8 mouse cellular contexts compared by ENCODE assay signal in the genomic region with DNA sequence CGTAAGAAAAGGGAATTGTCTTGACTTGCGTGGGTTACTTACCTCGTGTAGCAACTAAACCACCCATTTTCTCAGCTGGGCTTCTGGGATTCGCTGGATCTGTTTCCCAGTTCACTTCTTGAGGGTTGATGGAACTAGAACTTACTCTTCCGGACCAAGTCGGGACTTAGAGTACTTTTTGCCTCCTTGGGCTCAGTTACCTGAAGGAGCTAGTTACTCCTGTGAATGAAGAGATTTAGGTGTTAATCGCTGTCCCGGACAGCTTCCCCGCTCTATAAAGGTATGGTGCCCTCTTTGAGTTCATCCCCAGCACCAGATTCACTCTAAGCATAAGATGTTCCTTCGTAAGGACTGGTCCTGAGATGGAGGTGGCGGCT. TPM values are rescaled to one million over a fixed set of nuclear protein-coding genes. Genes with fewer than 3 reads are reported as not detected.
DNase-seq lines count a peak whose midpoint lies in the region; ATAC-seq and TF ChIP-seq lines count a peak whose summit lies in the region.

No protein-coding gene starts in this region.

- dilution Hi-C loops in CH12.LX (cut with MboI; ENCODE audit: extremely low pct_ligation_motif_present, extremely low pct_unique_long_range_greater_than_20kb, low sequenced_read_pairs): no loop called here

- peak overlapping the region; percentile 88 for H3K4me2 ChIP-seq in CH12.LX (ENCODE audit: insufficient read depth, low read depth, poor library complexity, severe bottlenecking)
- peak overlapping the region; percentile 72 for H3K4me2 ChIP-seq in embryonic facial prominence, embryonic 14.5 days (ENCODE audit: low read depth, low read length)
- peak overlapping the region; percentile 79 for H3K4me2 ChIP-seq in intestine, postnatal 0 days (replicated peaks; ENCODE audit: low read depth)
- H3K4me2 ChIP-seq in neural tube, embryonic 12.5 days (replicated peaks): peak overlapping the region; percentile 74

- peaks cover 56% of the 10 kb centered on the region for H3K79me2 ChIP-seq in CH12.LX (replicated peaks; ENCODE audit: control insufficient read depth, extremely low read depth, insufficient read depth, poor library complexity, severe bottlenecking)

- no peaks in the 10 kb centered on the region for H3K9me3 ChIP-seq in CH12.LX (replicated peaks; ENCODE audit: low read length)
- H3K9me3 ChIP-seq in embryonic facial prominence, embryonic 14.5 days (ENCODE audit: control insufficient read depth, low read length): no peaks in the 10 kb centered on the region
- no peaks in the 10 kb centered on the region for H3K9me3 ChIP-seq in intestine, postnatal 0 days (ENCODE audit: control insufficient read depth)
- H3K9me3 ChIP-seq in neural tube, embryonic 12.5 days: no peaks in the 10 kb centered on the region

- ATAC-seq in frontal cortex, adult (ENCODE audit: low TSS enrichment): 0 out of 2 replicates have a peak, but pooled peaks have one; percentile 1
- no peak for ATAC-seq in embryonic facial prominence, embryonic 14.5 days (ENCODE audit: low read depth)
- no peak for ATAC-seq in intestine, postnatal 0 days
- ATAC-seq in neural tube, embryonic 12.5 days (ENCODE audit: low FRiP score, low read depth): no peak

- peaks cover 6 to 37% of the 10 kb centered on the region in 2 experiments; a peak in 3 of 4 replicates for H3K4me1 ChIP-seq in CH12.LX (ENCODE audit: control insufficient read depth in 1 of 2, insufficient read depth in 2 of 2)
- H3K4me1 ChIP-seq in embryonic facial prominence, embryonic 14.5 days (ENCODE audit: control insufficient read depth, insufficient read depth, low read length): peaks cover 15% of the 10 kb centered on the region
- 0 out of 2 replicates have a peak, but pooled peaks cover 3% of the 10 kb centered on the region for H3K4me1 ChIP-seq in intestine, postnatal 0 days (replicated peaks; ENCODE audit: control insufficient read depth, insufficient read depth, low read length)
- peaks cover 10% of the 10 kb centered on the region for H3K4me1 ChIP-seq in neural tube, embryonic 12.5 days

- peaks cover 2 to 15% of the 10 kb centered on the region in 2 experiments for H3K36me3 ChIP-seq in CH12.LX (replicated peaks in 1 of 2; ENCODE audit: control insufficient read depth in 1 of 2, insufficient read depth in 1 of 2, low read length in 1 of 2)
- 0 out of 2 replicates have a peak, but pooled peaks cover 5% of the 10 kb centered on the region for H3K36me3 ChIP-seq in embryonic facial prominence, embryonic 14.5 days (ENCODE audit: control insufficient read depth, insufficient read depth, low read length)
- no peaks in the 10 kb centered on the region for H3K36me3 ChIP-seq in intestine, postnatal 0 days (ENCODE audit: control insufficient read depth, insufficient read depth)
- no peaks in the 10 kb centered on the region for H3K36me3 ChIP-seq in neural tube, embryonic 12.5 days

- H3K9ac ChIP-seq in CH12.LX (ENCODE audit: insufficient read depth, low read depth): peak overlapping the region; percentile 98
- H3K9ac ChIP-seq in embryonic facial prominence, embryonic 14.5 days (ENCODE audit: low read depth, low read length): peak overlapping the region; percentile 93
- peak overlapping the region; percentile 97 for H3K9ac ChIP-seq in intestine, postnatal 0 days (ENCODE audit: low read depth, low read length)
- peak overlapping the region; percentile 96 for H3K9ac ChIP-seq in neural tube, embryonic 12.5 days

- TF ChIP-seq POLR2A in CH12.LX (IDR thresholded peaks at IDR 0.05; ENCODE audit: low read depth, low read length): no peak; the same call in none of the 2 replicates

- TF ChIP-seq EP300 in CH12.LX (IDR thresholded peaks at IDR 0.05; ENCODE audit: low read length): no peak

- WGBS in embryonic facial prominence, embryonic 14.5 days: under 1% methylated on average over 11 of the region's 11 CpGs
- WGBS in intestine, postnatal 0 days: 2% methylated on average over 11 of the region's 11 CpGs
- 1% methylated on average over 11 of the region's 11 CpGs for WGBS in neural tube, embryonic 12.5 days

- H3K27ac ChIP-seq in CH12.LX (ENCODE audit: insufficient read depth, low read depth): 0 out of 2 replicates have a peak overlapping the region, but pooled peaks have one; percentile 78
- H3K27ac ChIP-seq in embryonic facial prominence, embryonic 14.5 days (replicated peaks; ENCODE audit: low read depth, low read length): peak overlapping the region; percentile 97
- peak overlapping the region; percentile 95 for H3K27ac ChIP-seq in intestine, postnatal 0 days (ENCODE audit: low read depth, low read length)
- no peak overlapping the region; the same call in 1 of the 2 replicates for H3K27ac ChIP-seq in neural tube, embryonic 12.5 days

- H3K27me3 ChIP-seq in CH12.LX (replicated peaks): no peaks in the 10 kb centered on the region
- no peaks in the 10 kb centered on the region for H3K27me3 ChIP-seq in embryonic facial prominence, embryonic 14.5 days (replicated peaks; ENCODE audit: control insufficient read depth, insufficient read depth, low read length)
- no peaks in the 10 kb centered on the region for H3K27me3 ChIP-seq in intestine, postnatal 0 days (replicated peaks; ENCODE audit: control insufficient read depth, insufficient read depth, low read length)
- H3K27me3 ChIP-seq in neural tube, embryonic 12.5 days (replicated peaks): no peaks in the 10 kb centered on the region

- no peak for TF ChIP-seq RAD21 in CH12.LX (IDR thresholded peaks at IDR 0.05; ENCODE audit: low read depth, low read length)

- TF ChIP-seq CTCF in CH12.LX (conservative IDR thresholded peaks at IDR 0.05 in 1 of 2, IDR thresholded peaks at IDR 0.05 in 1 of 2; ENCODE audit: low read depth in 2 of 2, low read length in 2 of 2): no peak
- no peak for TF ChIP-seq CTCF in intestine, postnatal 0 days (IDR thresholded peaks at IDR 0.05; ENCODE audit: low read depth)

- in situ Hi-C loops in CH12.LX (cut with MboI; ENCODE audit: low pct_ligation_motif_present, low pct_unique_long_range_greater_than_20kb, low sequenced_read_pairs): loop anchor here (10.0 kb wide), 1 partner anchor 81 kb away; no protein-coding TSS in a partner anchor

- peak overlapping the region; percentile 85 to 98 (median 94) for H3K4me3 ChIP-seq in CH12.LX (replicated peaks in 1 of 3; ENCODE audit: low read depth in 2 of 3, low read length in 2 of 3, poor library complexity in 1 of 3)
- peak overlapping the region; percentile 83 for H3K4me3 ChIP-seq in embryonic facial prominence, embryonic 14.5 days (ENCODE audit: low read depth, low read length)
- H3K4me3 ChIP-seq in intestine, postnatal 0 days (ENCODE audit: low read depth, low read length): peak overlapping the region; percentile 93
- peak overlapping the region; percentile 95 for H3K4me3 ChIP-seq in neural tube, embryonic 12.5 days

- no peak for DNase-seq in frontal cortex, postnatal 10 days (ENCODE audit: low spot score in 2 of 2)
- DNase-seq in CH12.LX (ENCODE audit: extremely low read depth): peak; percentile 27
- DNase-seq in embryonic facial prominence, embryonic 14.5 days (ENCODE audit: low spot score): peak; percentile 38
- DNase-seq in right cerebral cortex, adult 18-20 months: no peak
- DNase-seq in gastrocnemius, postnatal 10 days: no peak

RNA-seq across cellular contexts. Expression of gene Gatad2b, which starts 1.1 kb away (rescaled TPM):
- total RNA-seq in CH12.LX (2012; rRNA removed) (8.9 and 10.0 TPM in 2 replicates), CH12.LX (2014; rRNA removed) (6.4 and 8.4 TPM in 2 replicates)
- 20.6 and 22.6 TPM in 2 replicates for polyA plus RNA-seq in CH12.LX (2012; ENCODE audit: insufficient read length, low read depth)
- 13.2 and 13.4 TPM in 2 replicates for polyA plus RNA-seq in embryonic facial prominence, embryonic 14.5 days (2014; fragmentation: Nextera tagmentation; extraction: Ambion mirVana)
- 4.7 and 6.6 TPM in 2 replicates for polyA plus RNA-seq in intestine, postnatal 0 days (2015; fragmentation: Nextera tagmentation; extraction: Ambion mirVana)
- polyA plus RNA-seq in neural tube, embryonic 12.5 days (2016; fragmentation: Nextera tagmentation; extraction: Ambion mirVana): 12.8 and 15.9 TPM in 2 replicates
- 10 to 100 TPM; 48.5 to 57.8 TPM for total RNA-seq in gastrocnemius, postnatal 10 days (2021)

RNA-seq across cellular contexts. Expression of gene Dennd4b, which starts 29.1 kb away (rescaled TPM):
- total RNA-seq in CH12.LX (2012; rRNA removed): 27.8 and 28.1 TPM in 2 replicates
- 9.4 and 9.8 TPM in 2 replicates for total RNA-seq in CH12.LX (2014; rRNA removed)
- 34.4 and 45.3 TPM in 2 replicates for polyA plus RNA-seq in CH12.LX (2012; ENCODE audit: insufficient read length, low read depth)
- 4.1 and 4.7 TPM in 2 replicates for polyA plus RNA-seq in embryonic facial prominence, embryonic 14.5 days (2014; fragmentation: Nextera tagmentation; extraction: Ambion mirVana)
- 0.93 and 0.94 TPM in 2 replicates for polyA plus RNA-seq in intestine, postnatal 0 days (2015; fragmentation: Nextera tagmentation; extraction: Ambion mirVana)
- polyA plus RNA-seq in neural tube, embryonic 12.5 days (2016; fragmentation: Nextera tagmentation; extraction: Ambion mirVana): 6.6 and 6.8 TPM in 2 replicates
- 10 to 100 TPM; 36.0 to 38.9 TPM for total RNA-seq in gastrocnemius, postnatal 10 days (2021)

RNA-seq across cellular contexts. Expression of gene Crtc2, which starts 40.1 kb away (rescaled TPM):
- total RNA-seq in CH12.LX (2012; rRNA removed): 13.5 and 14.1 TPM in 2 replicates
- 5.4 and 6.1 TPM in 2 replicates for total RNA-seq in CH12.LX (2014; rRNA removed)
- polyA plus RNA-seq in CH12.LX (2012; ENCODE audit: insufficient read length, low read depth): 62.1 and 69.8 TPM in 2 replicates
- 14.2 and 14.4 TPM in 2 replicates for polyA plus RNA-seq in embryonic facial prominence, embryonic 14.5 days (2014; fragmentation: Nextera tagmentation; extraction: Ambion mirVana)
- 12.2 and 14.9 TPM in 2 replicates for polyA plus RNA-seq in intestine, postnatal 0 days (2015; fragmentation: Nextera tagmentation; extraction: Ambion mirVana)
- 22.4 and 25.3 TPM in 2 replicates for polyA plus RNA-seq in neural tube, embryonic 12.5 days (2016; fragmentation: Nextera tagmentation; extraction: Ambion mirVana)
- total RNA-seq in gastrocnemius, postnatal 10 days (2021): 10 to 100 TPM; 15.1 to 18.0 TPM

RNA-seq across cellular contexts. Expression of gene Slc39a1, which starts 46.1 kb away (rescaled TPM):
- total RNA-seq in CH12.LX (2012; rRNA removed) (42.2 and 44.4 TPM in 2 replicates), CH12.LX (2014; rRNA removed) (22.9 and 23.8 TPM in 2 replicates)
- 40.4 and 40.7 TPM in 2 replicates for polyA plus RNA-seq in CH12.LX (2012; ENCODE audit: insufficient read length, low read depth)
- polyA plus RNA-seq in embryonic facial prominence, embryonic 14.5 days (2014; fragmentation: Nextera tagmentation; extraction: Ambion mirVana): 88.1 and 90.9 TPM in 2 replicates
- 153 and 158 TPM in 2 replicates for polyA plus RNA-seq in intestine, postnatal 0 days (2015; fragmentation: Nextera tagmentation; extraction: Ambion mirVana)
- 33.8 and 44.2 TPM in 2 replicates for polyA plus RNA-seq in neural tube, embryonic 12.5 days (2016; fragmentation: Nextera tagmentation; extraction: Ambion mirVana)
- total RNA-seq in gastrocnemius, postnatal 10 days (2021): 10 to 100 TPM; 68.7 to 77.9 TPM

RNA-seq across cellular contexts. Expression of gene Creb3l4, which starts 50.7 kb away (rescaled TPM):
- 0.25 and 0.89 TPM in 2 replicates for total RNA-seq in CH12.LX (2012; rRNA removed)
- 0.21 and 0.72 TPM in 2 replicates for total RNA-seq in CH12.LX (2014; rRNA removed)
- polyA plus RNA-seq in CH12.LX (2012; ENCODE audit: insufficient read length, low read depth): 0.59 and 0.70 TPM in 2 replicates
- polyA plus RNA-seq in embryonic facial prominence, embryonic 14.5 days (2014; fragmentation: Nextera tagmentation; extraction: Ambion mirVana): 5.2 and 6.1 TPM in 2 replicates
- polyA plus RNA-seq in intestine, postnatal 0 days (2015; fragmentation: Nextera tagmentation; extraction: Ambion mirVana): 7.5 and 8.6 TPM in 2 replicates
- 3.8 and 4.2 TPM in 2 replicates for polyA plus RNA-seq in neural tube, embryonic 12.5 days (2016; fragmentation: Nextera tagmentation; extraction: Ambion mirVana)
- under 1 TPM in 1 of 2 experiments, not detected in 1; 0.49 TPM for total RNA-seq in gastrocnemius, postnatal 10 days (2021)

Comparison
In these comparisons a context has a peak if more than half of its experiments do, and no peak if none do; other contexts are left out.
1. DNase-seq: peak in CH12.LX (single experiment) and embryonic facial prominence, embryonic 14.5 days (single experiment); none in frontal cortex, postnatal 10 days (0 of 2), right cerebral cortex, adult 18-20 months (single experiment) and gastrocnemius, postnatal 10 days (single experiment).
2. Peak in every context shown above with its lines, with median percentiles within 50 percentile points of each other: H3K4me2 ChIP-seq, H3K4me3 ChIP-seq and H3K9ac ChIP-seq.